Mouse (Mus musculus) heart, postnatal 10 days (tissue): ENCODE results near the gene Tmem190. TPM values are rescaled to one million over a fixed set of nuclear protein-coding genes. Genes with fewer than 3 reads are reported as not detected.
"Not testable (repeated sequence)": the region's sequence is repeated elsewhere in the genome, so short reads cannot be mapped to it uniquely, and the experiment has no call there.

ENCODE experiments used
- DNase-seq, 2 experiments: peaks; one replicate each; pipeline ENCODE4 v3.0.0; 2021
- intact Hi-C: fragments of 180-260 bp; cut with DNase I; formaldehyde crosslinking; loops from one replicate; pipeline ENCODE4 v1.15.1; 2025
- total RNA-seq, 2 experiments: library from RNA; stranded (reverse); gene quantifications; 2 replicates each; pipeline ENCODE4 v1.2.3; 2021

The Tmem190 gene
- total RNA-seq, 2 experiments from 2014 or later: not detected

DNA sequence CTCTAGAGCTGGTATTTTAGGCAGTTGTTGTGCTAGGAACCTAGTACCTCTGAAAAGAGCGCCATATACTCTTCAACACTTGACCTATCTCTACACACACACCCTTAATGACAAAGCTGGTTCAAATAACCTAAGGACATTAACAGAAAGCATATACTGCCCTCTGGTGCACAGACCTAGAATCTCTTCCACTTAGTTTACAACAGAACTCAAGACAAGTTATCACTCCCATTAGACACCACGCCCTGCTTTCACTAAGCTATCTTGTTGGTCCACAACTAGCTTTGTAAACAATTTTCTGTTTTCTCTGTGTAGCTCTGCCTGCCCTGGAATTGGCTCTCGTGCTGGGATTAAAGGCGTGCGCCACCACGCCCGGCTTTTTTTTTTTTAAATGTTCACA is 24.0 kb downstream of the Tmem190 start:
- intact Hi-C loops: loop anchor here (2.0 kb wide), 1 partner anchor 250 kb away; no protein-coding TSS in a partner anchor
- DNase-seq: peak; percentile 50 to 61

DNA sequence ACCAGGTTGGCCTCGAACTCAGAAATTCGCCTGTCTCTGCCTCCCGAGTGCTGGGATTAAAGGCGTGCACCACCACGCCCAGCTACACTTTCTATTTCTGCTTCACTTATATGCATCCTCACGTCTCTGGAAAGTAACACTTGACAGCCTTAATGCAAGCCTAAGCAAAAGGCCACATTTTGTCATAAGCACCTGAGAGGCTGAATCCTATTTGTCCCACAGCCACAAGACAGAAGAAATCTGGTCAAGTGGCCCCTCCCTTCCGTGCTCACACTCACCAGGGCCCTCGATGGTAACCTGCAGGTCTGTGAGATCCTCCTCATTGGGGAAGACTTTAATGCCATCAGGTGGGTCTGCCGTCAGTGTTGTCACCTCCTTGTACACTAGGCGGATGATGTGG is 28.4 kb downstream of the Tmem190 start:
- intact Hi-C loops: loop anchor here (2.0 to 5.0 kb wide), 4 partner anchors 18 to 251 kb away; partner anchors contain the start of genes Fiz1, Rpl28, U2af2 and Zfp524
- not testable (repeated sequence) for DNase-seq

DNA sequence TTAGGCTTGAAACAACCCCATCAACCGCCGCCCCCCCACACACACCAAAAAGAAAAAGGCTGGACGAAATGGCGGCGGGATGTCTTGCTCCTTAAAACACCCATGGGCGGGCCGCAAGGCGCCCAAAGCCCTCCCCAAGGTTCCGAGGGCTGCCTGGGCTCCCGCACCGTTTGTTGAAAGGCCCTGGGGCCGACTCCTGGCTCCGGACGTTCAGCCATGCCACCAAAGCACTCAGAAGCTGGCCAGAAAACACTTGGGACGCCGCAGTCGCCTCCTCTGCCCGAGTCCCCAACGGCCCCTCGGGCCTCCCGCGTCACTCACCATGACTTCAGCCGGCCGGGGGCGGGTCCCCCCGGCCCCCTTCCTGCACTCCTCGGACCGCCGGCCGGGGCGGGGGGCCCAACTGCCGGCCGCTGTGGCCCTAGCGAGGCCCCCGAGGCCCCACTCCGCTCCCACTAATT is 29.1 kb downstream of the Tmem190 start:
- no peak for DNase-seq
- intact Hi-C loops: loop anchor here (2.0 to 5.0 kb wide), 4 partner anchors 19 to 250 kb away; partner anchors contain the start of genes Fiz1, Rpl28, U2af2 and Zfp524

DNA sequence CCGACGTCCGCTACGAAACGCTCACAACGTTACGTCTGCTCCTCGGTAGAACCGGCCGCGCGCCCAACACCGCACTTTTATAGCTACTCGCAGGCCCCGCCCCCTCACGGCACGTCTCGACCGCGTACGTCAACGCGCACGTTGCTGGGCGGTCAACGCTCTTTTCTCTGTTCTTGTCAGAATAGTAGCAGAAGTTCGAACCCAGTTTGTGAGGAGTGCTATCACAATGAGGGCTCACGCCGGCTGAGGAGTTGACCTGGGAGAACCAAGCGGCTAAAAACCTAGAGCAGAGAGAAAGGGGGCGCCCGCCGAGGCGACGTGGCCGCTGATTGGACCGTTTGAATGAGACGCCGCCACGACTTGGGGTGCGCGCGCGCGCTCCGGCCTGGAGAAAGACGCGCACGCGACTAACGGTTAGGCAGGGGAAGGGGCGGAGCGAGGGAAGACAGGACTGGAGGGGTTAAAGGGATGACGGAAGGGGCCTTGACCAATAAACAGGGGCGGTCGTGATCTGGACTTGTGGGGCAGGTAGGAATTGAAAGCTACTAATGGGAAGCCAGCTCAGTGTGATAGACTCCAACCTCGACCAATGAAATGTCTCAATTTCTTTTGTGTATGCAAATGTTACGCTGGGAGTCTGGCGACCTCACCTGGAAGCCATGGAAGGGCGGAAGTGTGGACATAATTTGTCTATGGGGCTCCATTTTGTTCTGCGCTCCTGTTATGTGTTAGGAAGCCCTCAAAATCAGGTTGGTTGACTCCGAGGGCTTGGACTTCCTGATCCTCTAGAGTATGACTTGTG is 29.8 kb downstream of the Tmem190 start, which contains the start of gene Ube2s:
Gene Ube2s (minus strand): TSS at position 288 of the 802 bp plus-strand sequence.
- DNase-seq: peak; percentile 98 to 99
- intact Hi-C loops: loop anchor here (5.0 kb wide), 3 partner anchors 105 to 250 kb away; partner anchors contain the start of genes Fiz1, U2af2, Zfp524 and Zfp628

DNA sequence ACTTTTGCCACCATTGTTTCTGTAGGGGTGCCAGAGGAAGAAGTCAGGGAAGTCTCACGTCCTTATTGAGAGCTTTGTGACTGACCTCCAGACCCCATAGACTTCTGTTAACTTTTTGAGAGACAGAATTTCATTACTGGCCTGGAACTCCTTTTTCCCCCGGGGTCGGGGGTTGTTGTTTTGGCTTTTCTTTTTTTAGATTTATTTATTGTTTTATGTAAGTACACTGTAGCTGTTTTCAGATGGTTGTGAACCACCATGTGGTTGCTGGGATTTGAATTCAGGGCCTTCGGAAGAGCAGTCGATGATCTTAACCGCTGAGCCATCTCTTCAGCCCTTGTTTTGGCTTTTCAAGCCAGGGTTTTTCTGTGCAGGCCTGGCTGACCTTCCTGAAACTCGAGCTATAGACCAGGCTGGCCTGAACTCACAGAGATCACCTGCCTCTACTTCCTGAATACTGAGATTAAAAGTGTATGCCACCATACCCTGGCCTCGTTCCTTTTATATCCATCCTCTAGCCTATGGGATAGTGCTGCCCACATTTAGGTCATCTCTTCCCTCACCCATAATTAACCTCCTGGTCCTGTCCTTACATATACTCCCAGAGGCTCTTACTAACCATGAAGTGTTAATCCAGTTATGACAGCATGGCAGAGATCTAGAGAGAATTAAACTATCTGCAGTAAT is 30.5 kb downstream of the Tmem190 start:
- DNase-seq: no peak
- intact Hi-C loops: loop anchor here (5.0 kb wide), 3 partner anchors 104 to 249 kb away; partner anchors contain the start of genes Fiz1, U2af2, Zfp524 and Zfp628

DNA sequence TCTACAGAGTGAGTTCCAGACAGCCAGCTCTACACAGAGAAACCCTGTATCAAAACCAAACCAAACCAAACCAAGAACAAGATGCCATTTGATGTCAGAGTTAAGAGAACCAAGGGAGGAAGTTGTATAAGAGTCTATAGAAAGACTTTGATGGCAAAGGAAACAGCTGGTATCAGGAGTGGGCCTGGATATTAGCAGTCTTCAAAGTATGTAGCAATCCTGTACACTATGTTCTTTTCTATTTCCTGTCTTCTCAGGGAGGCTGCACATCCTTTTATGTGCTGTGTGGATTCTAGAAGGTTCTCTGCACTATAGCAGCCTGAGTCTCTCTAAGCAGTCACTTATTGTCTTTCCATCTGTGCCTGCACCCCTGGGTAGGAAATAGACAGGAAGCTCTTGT is 33.8 kb downstream of the Tmem190 start:
- intact Hi-C loops: loop anchor here (5.0 kb wide), 1 partner anchor 126 kb away; no protein-coding TSS in a partner anchor
- no peak for DNase-seq

DNA sequence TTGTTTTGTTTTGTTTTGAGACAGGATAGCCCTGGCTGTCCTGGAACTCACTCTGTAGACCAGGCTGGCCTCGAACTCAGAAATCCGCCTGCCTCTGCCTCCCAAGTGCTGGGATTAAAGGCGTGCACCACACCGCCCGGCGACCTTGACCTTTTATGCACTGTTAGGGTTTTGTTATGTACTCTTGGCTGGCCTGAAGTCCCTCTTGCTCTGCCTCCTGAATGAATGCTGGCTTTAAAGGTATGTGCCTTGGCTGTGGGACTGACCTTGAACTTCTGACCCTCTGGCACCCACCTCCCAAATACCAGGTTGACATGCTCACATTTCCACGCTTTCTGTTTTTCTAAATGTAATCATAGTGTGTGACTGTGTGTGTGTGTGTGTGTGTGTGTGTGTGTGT is 38.2 kb downstream of the Tmem190 start:
- DNase-seq: not testable (repeated sequence)
- intact Hi-C loops: loop anchor here (5.0 kb wide), 1 partner anchor 76 kb away; no protein-coding TSS in a partner anchor

DNA sequence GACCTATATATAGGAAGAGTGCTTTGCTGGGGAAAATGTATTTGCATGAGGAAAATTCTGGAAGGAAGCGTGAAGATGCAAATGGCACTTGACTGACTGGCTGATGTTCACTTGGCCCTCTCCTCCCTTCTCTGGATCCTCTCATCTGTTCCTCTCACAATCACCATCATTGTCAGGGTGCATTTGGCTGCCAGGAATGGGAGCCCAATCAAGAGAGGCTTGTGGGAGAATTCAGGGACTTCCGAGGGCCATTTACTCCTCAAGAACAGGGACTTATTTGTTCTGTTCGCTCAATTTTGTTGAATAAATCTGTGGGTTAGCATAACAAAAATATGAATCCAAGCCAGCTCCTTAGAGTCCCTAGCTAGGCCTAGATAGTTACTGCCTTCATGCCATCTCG is 39.0 kb downstream of the Tmem190 start:
- no peak for DNase-seq
- intact Hi-C loops: loop anchor here (5.0 kb wide), 1 partner anchor 76 kb away; no protein-coding TSS in a partner anchor

DNA sequence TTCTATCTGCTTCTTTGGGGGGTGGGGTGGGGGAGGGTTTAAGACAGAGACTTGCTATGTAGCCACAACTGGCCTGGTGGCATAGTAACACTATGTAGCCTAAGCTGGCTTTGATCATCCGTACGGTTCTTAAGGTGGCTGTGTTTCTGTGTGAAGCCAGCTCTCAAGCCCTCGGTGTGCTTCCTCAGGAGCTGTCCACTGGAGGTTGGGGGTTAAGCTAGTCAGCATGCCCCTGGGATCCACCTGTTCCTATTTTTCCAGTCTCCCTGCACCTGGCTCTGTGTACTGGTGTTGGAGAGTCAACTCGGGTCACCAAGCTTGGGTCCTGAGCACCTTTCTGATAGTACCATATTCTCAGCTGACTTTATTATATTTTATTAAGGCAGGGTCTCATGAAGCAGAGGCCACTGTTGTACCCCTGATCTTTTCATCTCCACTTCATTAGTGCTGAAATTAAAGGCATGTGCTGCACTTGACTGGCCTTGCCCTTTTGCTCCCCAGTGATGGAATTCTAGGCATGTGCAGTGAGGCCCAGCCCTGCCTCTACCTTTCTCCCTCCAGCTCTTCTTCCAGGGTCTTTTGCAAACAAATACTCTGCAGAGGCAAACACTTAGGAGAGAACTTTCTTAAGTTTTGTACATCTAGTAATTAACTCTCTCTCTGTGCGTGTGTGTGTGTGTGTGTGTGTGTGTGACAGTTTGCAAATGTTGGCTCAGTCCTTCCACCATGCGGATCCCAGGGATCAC is 39.6 kb downstream of the Tmem190 start:
- DNase-seq: no peak
- intact Hi-C loops: loop anchor here (5.0 kb wide), 1 partner anchor 75 kb away; no protein-coding TSS in a partner anchor

DNA sequence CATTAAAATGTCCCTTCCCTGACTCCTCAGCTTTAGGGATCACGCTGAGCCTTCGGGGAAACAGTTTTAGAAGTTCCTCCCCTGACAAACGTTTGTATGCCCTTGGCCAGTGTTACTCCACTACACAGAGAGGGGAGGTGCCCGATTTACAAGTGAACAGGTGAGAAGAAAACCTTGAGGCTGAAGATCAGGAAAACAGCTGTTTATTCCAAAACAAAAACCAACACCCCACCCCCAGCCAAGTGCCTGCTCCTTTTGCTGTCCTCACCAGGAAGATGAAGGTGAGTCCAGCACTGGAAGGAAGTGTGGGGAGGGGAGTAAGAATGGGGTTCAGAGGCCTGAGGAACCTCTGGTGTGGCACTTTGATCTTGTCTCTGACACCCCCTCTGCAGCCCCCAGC is 42.6 kb downstream of the Tmem190 start:
- no peak for DNase-seq
- intact Hi-C loops: no loop called here

DNA sequence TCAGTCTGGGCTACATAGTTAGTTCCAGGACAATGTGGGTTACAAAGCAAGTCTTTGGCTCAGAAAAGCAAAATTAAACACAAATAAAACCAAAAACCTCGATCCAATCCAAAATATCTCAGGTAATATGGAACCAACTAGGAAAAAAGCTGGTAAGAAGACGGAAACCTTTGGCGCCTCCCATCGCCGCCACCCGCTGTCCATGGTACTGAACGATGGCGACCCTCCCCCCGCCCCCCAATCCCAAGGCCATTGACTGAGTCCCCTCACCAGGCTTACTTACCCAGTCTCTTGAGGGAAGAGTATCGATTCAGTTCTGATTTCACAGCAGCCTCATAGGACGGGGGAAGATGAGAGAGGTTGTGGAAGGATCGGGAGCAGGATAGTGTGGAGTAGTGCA is 47.7 kb downstream of the Tmem190 start:
- intact Hi-C loops: no loop called here
- no peak for DNase-seq

Other genes with a start within 250 kb of the Tmem190 start
- 1 to 10 TPM; 1.7 to 2.4 TPM for gene Syt5, start 235.4 kb upstream of the Tmem190 start, total RNA-seq
- not detected for gene Ptprh, start 178.9 kb upstream of the Tmem190 start, total RNA-seq
- gene Tmem86b, start 151.5 kb upstream of the Tmem190 start, total RNA-seq: 1 to 10 TPM; 6.2 to 6.6 TPM
- gene Ppp6r1, start 123.9 kb upstream of the Tmem190 start, total RNA-seq: 10 to 100 TPM; 77.3 to 80.7 TPM
- 10 to 100 TPM; 45.0 to 46.7 TPM for gene Hspbp1, start 97.9 kb upstream of the Tmem190 start, total RNA-seq
- 1 to 10 TPM; 2.5 to 3.8 TPM for gene Brsk1, start 92.3 kb upstream of the Tmem190 start, total RNA-seq
- gene Tmem150b, start 57.7 kb upstream of the Tmem190 start, total RNA-seq: under 1 TPM in 1 of 2 experiments, not detected in 1; 0.20 TPM
- gene Kmt5c, start 42.8 kb upstream of the Tmem190 start, total RNA-seq: 10 to 100 TPM; 32.1 to 37.1 TPM
- gene Cox6b2, start 29.8 kb upstream of the Tmem190 start, total RNA-seq: 10 to 100 TPM in 1 of 2 experiments, 1 to 10 TPM in 1; 7.4 to 10.9 TPM
- gene Fam71e2, start 11.6 kb upstream of the Tmem190 start, total RNA-seq: not detected
- gene Il11, start 78 bp upstream of the Tmem190 start, total RNA-seq: not detected
- 1 to 10 TPM; 3.7 to 4.2 TPM for gene Tmem238, start 6.7 kb downstream of the Tmem190 start, total RNA-seq
- gene Rpl28, start 9.9 kb downstream of the Tmem190 start, total RNA-seq: 100 to 1,000 TPM; 630 to 679 TPM
- 100 to 1,000 TPM; 149 to 152 TPM for gene Ube2s, start 29.7 kb downstream of the Tmem190 start, total RNA-seq
- under 1 TPM in 1 of 2 experiments, not detected in 1; 0.15 TPM for gene Shisa7, start 61.8 kb downstream of the Tmem190 start, total RNA-seq
- gene Isoc2b, start 87.3 kb downstream of the Tmem190 start, total RNA-seq: 1 to 10 TPM; 3.6 to 4.7 TPM
- 10 to 100 TPM; 15.8 to 16.3 TPM for gene Isoc2a, start 94.2 kb downstream of the Tmem190 start, total RNA-seq
- not detected for gene Gm36210, start 123.6 kb downstream of the Tmem190 start, total RNA-seq
- 10 to 100 TPM; 11.8 to 13.8 TPM for gene Zfp628, start 132.3 kb downstream of the Tmem190 start, total RNA-seq
- 1 to 10 TPM; 4.9 to 5.2 TPM for gene Nat14, start 139.1 kb downstream of the Tmem190 start, total RNA-seq
- gene Ssc5d, start 142.8 kb downstream of the Tmem190 start, total RNA-seq: 10 to 100 TPM; 12.5 TPM
- gene Sbk2, start 181.5 kb downstream of the Tmem190 start, total RNA-seq: 1 to 10 TPM; 7.2 to 9.0 TPM
- 10 to 100 TPM; 11.9 to 22.0 TPM for gene Sbk3, start 188.2 kb downstream of the Tmem190 start, total RNA-seq
- gene Zfp579, start 213.2 kb downstream of the Tmem190 start, total RNA-seq: 10 to 100 TPM; 18.4 to 19.1 TPM
- gene Zfp524, start 231.5 kb downstream of the Tmem190 start, total RNA-seq: 1 to 10 TPM; 7.8 to 9.4 TPM
- gene Fiz1, start 231.8 kb downstream of the Tmem190 start, total RNA-seq: 10 to 100 TPM; 21.6 to 25.6 TPM
- not detected for gene Gm44973, start 232.6 kb downstream of the Tmem190 start, total RNA-seq
- gene Zfp865, start 237.4 kb downstream of the Tmem190 start, total RNA-seq: 10 to 100 TPM; 22.4 to 23.2 TPM
- gene Ccdc106, start 237.6 kb downstream of the Tmem190 start, total RNA-seq: under 1 TPM; 0.26 to 0.32 TPM